Comparison of ENCODE assay signal across 8 mouse cellular contexts in genomic region chr2:150904272-150904935, GRCm38 (mm10). TPM values are rescaled to one million over a fixed set of nuclear protein-coding genes. Genes with fewer than 3 reads are reported as not detected.
DNase-seq lines count a peak whose midpoint lies in the region; ATAC-seq and TF ChIP-seq lines count a peak whose summit lies in the region.

Abhd12 (minus strand) TSS chr2:150904741.

- WGBS in hindbrain, embryonic 14.5 days, result under 1% methylated on average over 66 of the region's 72 CpGs

- H3K4me2 ChIP-seq in hindbrain, embryonic 14.5 days (replicated peaks), result peak within 1 kb of the TSS; percentile 65

- in situ Hi-C loops in Patski (cut with MboI; ENCODE audit: low pct_unique_long_range_greater_than_20kb), result no loop called here

- H3K9ac ChIP-seq in hindbrain, embryonic 14.5 days, result peak within 1 kb of the TSS; percentile 93

- CTCF ChIA-PET in Patski (lab: Charles Lee), result interaction anchor here (0.9 to 1.3 kb wide), 3 partner anchors 15 to 97 kb away, joined by 3 to 4 read pairs (median 3); no protein-coding TSS in a partner anchor

- no peaks in the 10 kb centered on the region for H3K36me3 ChIP-seq in hindbrain, embryonic 14.5 days (replicated peaks; ENCODE audit: control insufficient read depth, insufficient read depth)

- H3K4me1 ChIP-seq in hindbrain, embryonic 14.5 days (replicated peaks; ENCODE audit: control insufficient read depth, insufficient read depth, low read length), result peaks cover 19% of the 10 kb centered on the region

- no peak for TF ChIP-seq CTCF in Patski (IDR thresholded peaks at IDR 0.05)

- H3K27me3 ChIP-seq in Patski, result no peaks in the 10 kb centered on the region
- no peaks in the 10 kb centered on the region for H3K27me3 ChIP-seq in hindbrain, embryonic 14.5 days (ENCODE audit: control insufficient read depth, insufficient read depth, low read length)

- H3K9me3 ChIP-seq in hindbrain, embryonic 14.5 days (ENCODE audit: control insufficient read depth, low read length), result no peaks in the 10 kb centered on the region

- H3K4me3 ChIP-seq in hindbrain, embryonic 14.5 days (replicated peaks; ENCODE audit: low read length), result peak within 1 kb of the TSS; percentile 95

- ATAC-seq in Patski, result peak; percentile 92
- peak; percentile 98 for ATAC-seq in hindbrain, embryonic 14.5 days (ENCODE audit: low FRiP score)

- peak within 1 kb of the TSS; percentile 94 for H3K27ac ChIP-seq in hindbrain, embryonic 14.5 days

- peak; percentile 59 for DNase-seq in Patski (ENCODE audit: low read depth, low spot score)
- DNase-seq in cerebellum, postnatal 14 days, result peak; percentile 98 to 99
- peak; percentile 95 to 96 for DNase-seq in frontal cortex, postnatal 25 days (ENCODE audit: low spot score in 2 of 2)
- peak; percentile 95 for DNase-seq in hindbrain, embryonic 14.5 days (ENCODE audit: low spot score)
- peak; percentile 97 to 98 for DNase-seq in layer of hippocampus, postnatal 36 days
- DNase-seq in lung, postnatal 36 days, result peak; percentile 99
- DNase-seq in retina, postnatal 1 day, result peak; percentile 98
- DNase-seq in urinary bladder, adult 18-20 months (ENCODE audit: low spot score in 2 of 2), result peak; percentile 96 to 98

- POLR2A ChIA-PET in Patski (lab: Charles Lee), result interaction anchor here (0.8 to 1.3 kb wide), 2 partner anchors 12 to 66 kb away, joined by 3 read pairs; no protein-coding TSS in a partner anchor

RNA-seq across cellular contexts. Expression of gene Abhd12, which starts in this region (rescaled TPM):
- 78.5 TPM for polyA plus RNA-seq in Patski (2021)
- polyA plus RNA-seq in hindbrain, embryonic 14.5 days (2014; fragmentation: Nextera tagmentation; extraction: Ambion mirVana), result 126 and 136 TPM in 2 replicates
- total RNA-seq in layer of hippocampus, postnatal 36 days (2021), result 100 to 1,000 TPM; 301 to 309 TPM

Comparison
In these comparisons a context has a peak if more than half of its experiments do, and no peak if none do; other contexts are left out.
1. Peak in every context shown above with its lines: DNase-seq, ATAC-seq, H3K4me3 ChIP-seq and H3K27ac ChIP-seq.